Mouse (Mus musculus): Measurements from ENCODE around the gene Cpm.
"Not testable (repeated sequence)": the region's sequence is repeated elsewhere in the genome, so short reads cannot be mapped to it uniquely, and the experiment has no call there.

Gene Cpm

DNA sequence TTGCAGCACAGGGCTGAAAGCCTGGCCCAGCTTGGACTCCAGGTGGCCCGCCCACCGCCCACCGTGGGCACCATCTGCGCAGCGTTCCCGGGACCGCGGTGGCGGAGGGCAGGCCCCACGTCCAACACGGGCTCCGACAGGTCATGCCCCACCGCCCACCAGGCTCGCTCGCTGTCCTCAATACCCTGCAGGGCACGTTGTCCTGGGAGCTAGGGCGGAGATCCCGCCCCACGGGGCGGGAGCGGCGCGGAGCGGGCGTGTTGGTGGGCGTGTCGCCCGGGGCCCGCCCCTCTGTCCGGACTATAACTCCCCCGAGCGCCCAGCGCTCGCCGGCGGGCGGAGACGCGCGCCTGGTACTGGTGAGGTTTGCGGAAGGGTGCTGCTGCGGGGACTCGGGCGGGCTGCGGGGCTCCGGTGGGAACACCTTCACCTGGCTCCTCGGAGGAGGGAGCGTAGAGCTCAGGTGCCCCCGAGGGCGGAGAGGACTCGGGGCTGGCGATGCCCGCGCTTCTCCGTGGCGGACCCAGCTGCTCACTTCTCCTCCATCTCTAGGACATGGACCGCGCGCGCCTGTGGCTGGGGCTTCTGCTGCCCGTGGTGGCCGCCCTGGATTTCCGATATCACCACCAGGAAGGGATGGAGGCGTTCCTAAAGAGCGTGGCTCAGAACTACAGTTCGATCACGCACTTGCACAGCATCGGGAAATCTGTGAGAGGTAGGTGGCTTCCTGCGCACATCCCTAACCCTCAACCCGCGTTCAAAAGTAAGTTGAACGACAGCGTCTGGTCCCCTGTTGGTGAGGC, at the start of gene Cpm:
Gene Cpm, plus strand, starts transcription at position 332 of the 803 bp plus-strand sequence.
- no peak for DNase-seq (ENCODE audit: low read depth)

DNA sequence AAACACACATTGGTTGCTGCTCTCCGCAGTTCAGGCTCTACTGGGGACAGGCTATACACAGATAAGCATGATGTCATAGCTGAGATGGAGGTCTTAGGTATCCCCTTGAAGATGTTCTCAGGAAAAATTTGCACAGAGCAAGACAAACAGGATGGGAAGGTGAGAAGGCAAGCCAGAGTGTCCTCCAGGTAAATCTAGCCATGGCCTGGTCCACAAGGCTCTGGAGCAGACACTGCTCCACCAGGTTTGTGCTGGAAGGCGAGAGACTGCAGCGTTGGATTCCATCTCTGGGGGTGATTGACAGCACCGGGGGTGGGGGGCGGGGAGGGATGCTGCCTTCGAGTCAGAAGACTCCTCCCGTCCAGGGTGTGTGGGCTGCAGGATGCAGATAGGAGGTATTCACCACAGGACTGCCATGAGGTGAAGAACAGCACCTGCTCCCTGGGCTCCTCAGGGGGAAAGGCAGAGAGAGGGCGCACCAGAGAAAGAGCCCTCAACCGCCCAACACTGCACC, 49.5 kb upstream of the Cpm start:
- DNase-seq (ENCODE audit: low read depth), result no peak

DNA sequence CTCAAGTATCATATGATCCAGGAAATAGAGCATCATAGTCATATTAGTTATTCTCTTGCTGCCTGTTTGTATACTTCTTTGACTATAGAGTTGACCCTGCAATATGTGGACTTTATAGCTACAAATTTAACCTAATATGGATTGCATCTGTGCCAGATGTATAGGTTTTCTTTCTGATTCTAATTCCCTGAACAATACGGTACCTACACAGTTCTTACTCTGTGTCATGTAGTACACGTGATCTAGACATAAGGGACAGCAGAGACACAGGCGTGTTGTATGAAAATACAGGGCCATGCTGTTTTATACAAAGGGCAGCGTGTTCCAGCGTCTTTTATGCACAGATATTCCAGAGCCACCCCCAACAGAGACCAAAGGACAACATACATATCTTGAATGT, 48.9 kb upstream of the Cpm start:
- no peak for DNase-seq (ENCODE audit: low read depth)

DNA sequence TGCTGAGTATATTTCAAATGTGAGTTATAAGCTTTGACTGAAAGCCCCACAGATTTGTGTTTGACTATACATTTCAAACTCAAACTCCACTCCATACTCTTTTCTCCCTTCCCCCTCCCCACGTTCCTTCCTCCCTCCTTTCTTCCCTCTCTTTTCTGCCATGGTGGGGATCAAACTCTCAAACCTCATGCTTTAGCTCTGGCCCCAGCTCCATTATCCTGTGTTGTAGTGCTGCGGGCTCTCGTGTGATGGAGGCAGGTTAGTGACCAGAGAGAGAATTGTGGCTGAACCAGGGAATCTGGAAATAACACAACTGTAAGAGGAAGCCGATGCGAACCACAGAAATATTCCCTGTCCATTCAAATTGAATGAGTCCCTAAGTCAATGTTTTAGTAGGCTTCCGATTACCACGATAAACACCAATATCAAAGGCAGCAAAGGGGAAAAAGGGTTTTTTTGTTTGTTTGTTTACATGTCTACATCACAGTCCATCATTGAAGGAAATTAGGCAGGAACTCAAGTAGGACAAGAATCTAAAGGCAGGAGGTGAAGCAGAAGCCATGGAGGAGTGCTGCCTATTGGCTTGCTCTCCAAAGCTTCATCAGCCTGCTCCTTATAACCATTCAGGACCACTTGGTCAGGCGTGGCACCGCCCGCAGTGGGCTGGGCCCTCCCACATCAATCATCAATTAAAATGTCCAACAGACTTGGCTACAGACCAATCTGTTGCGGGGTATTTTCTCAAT, 48.1 kb upstream of the Cpm start:
- no peak for DNase-seq (ENCODE audit: low read depth)

DNA sequence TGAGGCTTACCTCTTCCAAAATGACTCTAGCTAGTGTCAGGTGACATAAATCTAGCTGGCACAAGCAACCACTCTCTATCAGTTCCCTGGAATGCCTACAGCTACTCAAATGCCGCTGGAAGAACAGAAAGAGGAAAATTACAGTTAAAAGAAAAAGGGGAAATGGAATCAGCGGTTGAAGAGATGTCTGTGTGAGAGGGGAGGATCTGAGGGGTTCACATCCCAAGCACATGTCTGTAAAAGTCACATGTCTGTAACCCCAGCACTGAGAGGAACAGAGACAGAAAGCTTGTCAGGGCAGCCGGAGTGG, 47.6 kb upstream of the Cpm start:
- no peak for DNase-seq (ENCODE audit: low read depth)

DNA sequence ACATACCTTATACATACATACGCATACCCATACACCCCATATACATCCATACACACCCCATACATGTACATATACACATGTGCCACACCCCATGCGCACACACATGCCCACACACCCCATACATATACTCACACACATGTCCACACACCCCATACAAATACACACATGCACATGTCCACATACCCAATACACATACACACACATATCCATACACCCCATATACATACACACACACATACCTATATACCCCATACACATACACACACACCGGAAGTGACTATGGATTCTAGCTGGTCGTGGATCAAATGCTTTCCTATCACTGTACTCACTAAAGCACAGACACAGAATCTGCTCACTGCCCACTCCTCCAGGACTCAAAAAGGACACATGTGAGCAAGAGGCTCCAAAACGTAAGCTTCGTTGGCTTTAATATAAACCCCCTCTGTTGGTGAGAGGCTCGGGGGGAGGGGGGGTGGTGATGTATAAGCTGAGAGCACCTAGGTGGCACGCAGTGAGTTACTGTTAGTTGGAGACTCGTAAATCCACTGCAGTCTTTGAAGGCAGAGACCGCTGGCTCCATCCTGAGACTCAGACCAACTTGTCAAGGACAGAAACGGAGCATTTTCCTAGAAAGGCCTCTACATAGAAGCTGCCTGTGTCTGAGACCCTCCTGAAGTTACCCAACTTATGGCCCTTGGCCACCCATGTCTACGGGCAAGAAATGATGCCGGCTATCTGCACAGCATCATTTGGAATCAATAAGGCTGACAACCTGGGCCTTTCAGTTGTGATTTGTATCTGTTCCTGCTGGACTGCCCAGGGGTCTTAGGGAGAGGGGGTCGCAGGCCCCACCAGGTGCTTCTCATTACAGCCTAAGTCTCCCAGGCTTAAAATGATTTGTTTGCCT, 45.9 kb upstream of the Cpm start:
- no peak for DNase-seq (ENCODE audit: low read depth)

DNA sequence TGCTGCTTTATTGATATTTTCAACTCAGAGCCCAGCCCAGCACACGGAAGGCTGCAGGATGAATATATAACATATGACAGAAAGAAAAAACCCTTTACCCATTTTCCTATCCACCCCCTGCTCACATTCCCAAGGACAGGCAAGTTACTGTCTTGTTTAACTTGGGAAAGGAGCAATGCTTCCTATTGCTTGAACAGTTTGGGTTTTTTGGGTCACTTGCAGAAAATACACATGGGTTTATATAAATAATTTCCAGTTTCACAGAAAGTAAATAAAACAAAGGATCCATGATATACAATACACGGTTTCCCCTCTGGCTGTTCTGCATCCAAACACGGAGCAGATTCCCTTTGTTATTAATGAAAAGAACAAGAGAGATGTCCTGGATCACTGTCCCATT, 45.2 kb upstream of the Cpm start:
- DNase-seq (ENCODE audit: low read depth), result no peak

DNA sequence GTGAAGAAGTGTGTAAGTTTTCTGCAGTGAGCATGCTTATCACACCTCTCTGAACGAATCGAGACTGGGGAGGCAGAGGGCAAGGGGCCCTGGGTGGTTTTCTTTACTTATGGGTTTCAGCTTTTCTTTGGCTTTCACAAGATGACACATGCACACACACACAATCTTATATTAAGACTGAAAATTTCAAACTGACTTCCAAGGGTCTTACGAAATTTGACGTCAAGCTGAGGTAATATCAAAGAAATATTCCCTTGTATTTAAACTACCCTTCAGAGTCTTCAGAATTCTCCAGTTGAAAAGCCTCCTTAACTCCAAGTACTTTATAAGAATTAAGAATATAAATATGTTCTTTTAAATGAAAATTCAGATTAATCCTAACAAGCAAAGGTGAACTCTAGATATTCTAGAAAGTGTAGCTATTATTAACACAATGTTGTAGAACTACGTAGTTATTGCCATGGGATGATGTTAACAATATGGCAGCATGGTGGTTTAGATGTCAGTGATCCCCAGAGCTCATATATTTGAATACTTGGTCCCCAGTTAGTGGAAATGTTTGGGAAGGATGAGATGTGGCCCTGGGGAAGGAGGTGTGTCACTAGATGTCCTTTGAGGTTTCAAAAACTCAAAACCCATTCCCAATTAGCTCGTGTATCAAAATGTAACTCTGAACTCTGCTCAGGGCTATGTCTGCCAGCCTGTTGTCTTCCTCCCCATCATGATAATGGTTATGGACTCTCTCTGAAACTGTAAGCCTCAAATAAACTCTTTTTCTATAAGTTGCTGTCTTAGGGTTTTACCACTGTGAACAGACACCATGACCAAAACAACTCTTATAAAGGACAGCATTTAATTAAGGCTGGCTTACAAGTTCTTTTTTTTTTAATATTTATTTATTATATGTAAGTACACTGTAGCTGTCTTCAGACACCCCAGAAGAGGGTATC, 44.5 kb upstream of the Cpm start:
- no peak for DNase-seq (ENCODE audit: low read depth)

DNA sequence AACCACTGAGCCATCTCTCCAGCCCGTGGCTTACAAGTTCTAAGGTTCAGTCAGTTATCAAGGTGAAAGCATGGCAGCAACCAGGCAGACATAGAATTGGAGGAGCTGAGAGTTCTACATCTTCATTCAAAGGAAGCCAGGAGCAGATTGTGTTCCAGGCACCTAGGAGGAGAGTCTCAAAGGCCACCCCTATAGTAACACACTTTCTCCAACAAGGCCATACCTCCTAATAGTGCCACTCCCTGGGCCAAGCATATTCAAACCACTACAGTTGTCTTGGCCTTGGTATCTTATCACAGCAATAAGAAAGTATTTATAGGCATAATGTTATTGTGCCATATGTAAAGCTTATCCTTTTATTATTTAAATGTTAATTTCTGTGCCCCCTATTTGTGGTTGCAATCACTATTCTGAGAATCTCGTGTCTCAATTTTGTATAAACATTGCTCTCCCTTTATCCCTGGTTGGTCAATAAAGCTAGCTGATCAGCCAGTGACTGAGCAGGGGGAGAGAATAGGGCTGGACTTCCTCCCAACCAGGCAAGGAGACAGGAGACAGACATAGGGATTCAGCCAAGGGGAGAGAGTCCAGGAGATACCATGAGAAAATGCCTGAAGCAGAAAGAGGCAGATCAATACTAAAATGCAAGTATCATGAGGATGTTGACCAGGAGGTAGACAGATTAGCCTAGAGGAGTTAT, 43.5 kb upstream of the Cpm start:
- DNase-seq (ENCODE audit: low read depth), result no peak

DNA sequence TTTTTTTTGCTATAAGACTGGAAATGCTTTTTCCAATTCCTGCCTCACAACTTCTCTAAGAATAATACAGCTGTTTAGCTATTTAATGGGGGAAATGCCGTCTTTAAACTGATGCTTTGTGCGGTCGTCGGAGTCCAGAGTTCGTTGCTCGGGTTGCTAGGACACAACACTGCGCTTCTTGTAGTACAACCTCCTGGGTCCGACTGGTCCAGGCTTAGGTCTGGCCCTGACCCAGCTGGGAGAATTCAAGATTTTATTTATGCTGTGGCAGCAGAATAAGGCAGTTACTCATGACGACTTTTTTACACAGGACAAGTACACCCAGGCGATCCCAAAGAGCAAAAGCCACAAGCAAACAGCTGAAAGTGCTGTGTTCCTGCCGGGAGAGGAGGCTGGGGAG, 42.4 kb upstream of the Cpm start:
- DNase-seq (ENCODE audit: low read depth), result no peak

DNA sequence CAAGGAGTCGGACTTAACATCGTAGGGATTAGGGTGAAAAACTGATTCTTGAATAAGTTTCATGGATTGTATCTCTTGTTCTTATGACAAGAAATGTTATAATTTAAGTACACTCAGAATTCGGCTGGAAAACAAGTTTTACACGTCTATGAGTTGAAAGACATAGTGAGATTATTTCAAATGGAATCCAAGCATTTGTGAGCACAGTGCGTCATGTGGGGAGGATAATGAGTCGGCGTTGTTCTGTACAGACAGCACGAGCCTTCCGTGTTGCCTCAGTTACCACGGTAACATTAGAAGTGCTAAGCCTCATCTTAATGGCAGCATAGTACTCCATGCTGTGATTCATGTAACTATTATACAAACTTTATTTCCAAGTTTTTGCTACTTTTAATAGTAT, 42.0 kb upstream of the Cpm start:
- no peak for DNase-seq (ENCODE audit: low read depth)

DNA sequence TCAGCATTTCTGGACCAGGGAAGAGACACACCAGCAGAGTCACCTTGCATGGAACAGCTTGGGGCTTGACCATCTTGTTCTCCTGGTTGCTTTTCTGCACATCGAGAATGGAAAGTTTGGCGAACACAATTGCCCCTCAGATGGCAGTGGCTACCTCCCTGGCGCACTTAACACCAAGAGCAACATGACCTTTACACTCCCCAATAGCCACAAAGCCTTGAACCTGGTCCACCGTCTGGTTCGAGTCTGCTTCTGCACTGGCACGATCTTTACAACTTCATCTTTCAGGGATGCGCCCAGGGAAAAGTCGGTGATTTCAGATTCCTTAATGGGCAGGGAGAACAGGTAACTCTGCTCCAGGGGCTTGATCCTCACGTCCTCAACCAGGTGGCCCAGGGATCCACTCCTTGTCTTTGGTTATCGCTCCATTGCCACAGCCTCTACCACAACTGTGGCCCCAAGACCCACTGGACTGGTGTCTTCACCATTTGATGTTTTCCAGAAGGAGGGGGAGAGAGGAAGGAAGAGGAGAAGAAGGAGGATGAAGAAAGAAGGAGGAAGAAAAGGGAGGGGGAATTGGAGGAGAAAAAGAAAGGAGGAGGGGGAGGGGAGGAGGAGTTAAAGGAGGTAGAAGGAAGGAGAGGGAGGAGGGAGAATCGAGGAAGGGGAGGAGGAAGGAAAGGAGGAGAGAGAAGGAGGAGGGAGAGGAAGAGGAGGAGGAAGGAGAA, 40.7 kb upstream of the Cpm start:
- DNase-seq (ENCODE audit: low read depth), result not testable (repeated sequence)

DNA sequence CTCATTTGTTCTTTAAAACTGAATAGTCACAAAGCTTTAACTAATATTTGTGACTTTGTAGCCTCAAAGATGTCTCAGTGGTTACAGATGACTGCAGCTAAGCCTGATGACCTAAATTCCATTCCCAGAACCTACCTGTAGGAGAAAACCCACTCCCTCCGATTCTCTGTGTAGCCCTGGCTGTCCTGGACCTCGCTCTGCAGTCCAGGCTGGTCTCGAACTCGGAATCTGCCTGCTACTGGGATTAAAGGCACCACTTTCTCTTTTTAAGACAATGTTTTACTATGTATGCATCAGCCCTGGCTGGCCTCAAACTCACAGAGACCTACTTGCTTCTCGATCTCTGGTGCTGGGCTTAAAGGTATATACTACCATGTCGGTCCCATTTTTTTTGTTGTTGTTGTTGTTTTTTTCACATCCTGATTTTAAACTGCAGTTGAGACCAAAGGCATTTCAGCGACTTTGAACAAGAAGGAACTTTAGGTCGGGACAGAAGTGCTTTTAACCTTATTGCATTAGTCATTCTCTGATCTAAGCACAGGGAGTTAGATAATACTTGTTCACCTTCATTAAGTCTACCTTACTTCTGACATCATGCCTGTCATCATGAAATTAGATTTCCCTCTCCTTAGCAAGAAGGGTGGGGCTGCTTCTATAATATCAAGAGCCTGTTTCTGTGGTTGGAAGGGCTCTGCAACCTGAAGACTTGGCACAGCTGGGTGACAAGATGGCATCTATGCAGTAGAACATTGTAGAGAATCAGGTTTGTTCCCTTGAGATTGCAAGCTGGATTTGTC, 40.0 kb upstream of the Cpm start:
- no peak for DNase-seq (ENCODE audit: low read depth)

DNA sequence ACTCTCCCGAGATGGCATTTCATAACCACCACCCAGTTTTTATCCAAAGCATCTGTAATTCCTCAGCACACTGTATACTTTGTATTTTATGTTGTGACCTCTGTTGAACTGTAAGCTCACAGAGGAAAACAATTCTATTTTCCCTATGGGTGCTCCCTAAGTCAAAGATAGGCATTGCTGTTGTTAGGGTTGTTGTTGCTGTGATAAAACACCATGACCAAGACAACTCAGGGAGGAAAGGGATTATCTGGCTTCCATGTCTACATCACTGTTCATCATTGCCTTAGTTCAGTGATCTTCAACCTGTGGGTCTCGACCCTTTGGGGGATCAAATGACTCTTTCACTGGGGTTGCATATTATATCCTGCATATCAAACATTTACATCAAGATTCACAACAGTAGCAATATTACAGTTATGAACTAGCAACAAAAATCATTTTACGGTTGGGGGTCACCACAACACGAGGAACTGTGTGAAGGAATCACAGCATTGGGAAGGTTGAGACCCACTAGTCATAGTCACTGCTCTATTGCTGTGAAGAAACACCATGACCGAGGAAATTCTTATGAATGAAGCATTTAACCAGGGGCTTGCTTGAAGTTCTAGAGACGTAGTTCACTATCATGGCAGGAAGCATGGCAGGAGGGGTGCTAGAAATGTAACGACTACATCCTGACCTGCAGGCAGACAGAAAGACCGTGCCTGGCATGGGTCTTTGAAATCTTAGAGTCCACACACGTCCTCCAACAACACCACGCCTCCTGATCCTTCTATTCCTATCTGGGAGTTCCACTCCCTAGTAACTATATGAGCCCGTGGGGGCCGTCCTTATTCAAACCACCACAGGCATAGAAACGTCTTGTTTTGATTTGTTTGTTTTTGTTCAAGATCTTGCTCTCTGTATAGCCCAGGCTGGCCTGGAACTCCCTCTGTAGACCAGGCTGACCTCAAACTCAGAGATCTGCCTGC, 38.7 kb upstream of the Cpm start:
- no peak for DNase-seq (ENCODE audit: low read depth)

DNA sequence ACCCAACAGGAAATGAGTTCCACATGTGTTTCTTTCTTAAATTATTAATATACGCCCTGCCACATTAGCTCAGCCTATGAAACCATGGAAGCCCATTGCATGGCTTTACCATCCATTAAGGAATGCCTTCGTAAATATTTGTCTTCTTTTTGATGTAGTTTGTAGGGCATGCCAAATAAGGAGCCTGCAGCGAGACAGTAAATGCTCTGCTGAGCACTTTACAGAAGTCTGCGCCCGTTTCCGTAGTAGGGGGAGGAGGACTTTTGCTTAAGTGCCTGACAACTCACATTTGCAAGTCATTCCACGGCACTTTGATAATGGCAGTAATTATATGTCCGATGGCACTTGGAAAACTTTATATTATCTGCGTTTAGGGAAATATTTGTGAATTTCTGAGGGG, 37.5 kb upstream of the Cpm start:
- DNase-seq (ENCODE audit: low read depth), result no peak

DNA sequence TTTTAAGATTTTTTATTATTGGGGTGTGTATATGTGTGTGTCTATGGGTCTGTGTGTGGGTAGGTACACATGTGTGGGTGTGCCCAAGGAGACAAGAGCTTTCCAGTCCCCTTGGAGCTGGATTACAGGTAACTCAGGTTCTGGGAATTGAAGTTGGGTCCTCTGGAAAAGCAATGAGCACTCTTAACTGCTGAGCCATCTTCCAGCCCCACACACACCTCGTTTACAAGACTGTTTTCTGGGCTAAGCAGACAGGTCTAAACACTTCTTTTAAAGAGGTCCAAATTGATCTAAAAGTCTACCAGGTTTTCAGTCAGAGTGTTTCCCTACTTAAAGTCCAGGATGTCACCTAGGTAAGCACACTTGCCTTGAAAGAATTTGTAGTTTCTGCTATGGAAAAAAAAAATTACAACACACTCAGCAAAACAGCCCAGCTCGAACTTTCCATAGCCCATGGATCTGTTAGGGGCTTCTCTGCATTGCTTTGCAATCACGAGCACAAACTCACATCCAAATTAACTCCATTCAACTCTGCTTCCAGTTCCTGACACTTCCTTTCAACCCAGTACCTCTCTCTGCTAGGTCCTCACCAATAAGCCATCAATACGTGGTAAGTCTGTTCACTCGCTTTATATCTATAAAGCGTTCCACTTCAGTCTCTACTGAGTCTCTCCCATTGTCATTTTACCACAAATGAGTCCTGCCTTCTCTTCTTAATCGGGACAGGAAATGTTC, 36.8 kb upstream of the Cpm start:
- no peak for DNase-seq (ENCODE audit: low read depth)

DNA sequence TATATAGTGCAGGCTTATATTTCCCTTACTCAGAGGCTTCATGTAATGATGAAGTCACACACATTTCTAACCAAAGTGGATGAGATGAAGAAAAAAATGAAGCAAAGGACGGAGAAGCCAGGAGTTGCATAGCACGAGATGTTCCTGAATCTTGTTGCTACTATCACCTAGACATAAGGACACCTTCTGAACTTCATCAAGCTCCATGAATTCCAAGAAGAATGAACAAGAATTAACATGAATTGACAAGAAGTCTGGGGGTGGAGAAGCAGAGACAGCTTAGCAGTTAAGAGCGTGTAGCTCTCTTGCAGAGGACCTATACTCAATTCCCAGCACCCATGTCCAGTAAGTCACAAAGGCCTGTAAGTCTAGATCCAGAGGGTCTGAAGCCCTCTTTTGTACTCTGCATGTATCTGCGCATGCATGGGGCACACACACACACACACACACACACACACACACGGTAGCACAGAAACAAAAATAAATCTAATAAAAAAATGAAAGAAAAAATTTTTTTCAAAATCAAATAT, 36.2 kb upstream of the Cpm start:
- no peak for DNase-seq (ENCODE audit: low read depth)
